ENCODE assay signal across 7 mouse cellular contexts in the genomic region with DNA sequence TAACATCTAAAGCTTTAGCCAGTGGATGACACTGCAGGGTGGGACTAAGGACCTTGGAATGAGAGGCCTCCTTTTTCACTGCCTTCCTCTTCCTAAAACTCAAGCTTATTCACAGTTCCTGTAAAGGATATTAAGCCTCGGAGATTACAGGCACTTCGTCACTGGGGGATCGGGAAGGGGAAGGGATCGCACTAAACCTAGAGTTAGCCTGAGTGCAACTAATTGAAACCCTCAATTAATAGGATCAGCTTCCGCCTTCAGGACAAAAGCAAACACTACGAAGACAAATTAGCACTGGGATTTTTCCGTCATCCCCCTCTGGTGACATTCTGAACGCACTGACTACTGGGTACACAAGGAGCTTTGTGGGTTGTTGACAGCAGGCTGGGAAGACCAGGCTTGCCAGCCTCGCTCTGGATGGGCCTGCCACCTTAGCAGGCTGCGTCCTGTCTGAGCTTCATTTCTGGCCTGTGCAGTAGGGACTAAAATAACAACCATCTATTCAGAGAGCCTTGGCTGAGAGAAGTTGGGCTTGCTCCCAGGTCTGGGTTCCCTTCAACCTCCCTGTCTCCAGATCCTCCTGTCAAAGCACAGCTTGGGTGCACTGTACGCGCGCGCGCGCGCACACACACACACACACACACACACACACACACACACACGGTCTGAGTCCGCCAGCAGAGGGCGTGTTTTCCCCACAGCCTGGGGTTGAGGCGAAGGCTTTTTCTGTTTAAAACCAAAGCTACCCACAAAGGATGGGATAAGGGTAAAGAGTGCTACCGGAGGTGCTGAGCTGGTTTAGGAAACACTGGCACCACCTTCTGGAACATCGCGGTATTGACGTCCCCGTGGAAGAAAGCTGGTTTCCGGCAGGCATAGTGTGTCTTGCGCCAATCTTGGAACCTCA.
DNase-seq lines count a peak whose midpoint lies in the region; ATAC-seq and TF ChIP-seq lines count a peak whose summit lies in the region.

No protein-coding gene starts in this region.

- H3K4me1 ChIP-seq in intestine, postnatal 0 days (replicated peaks; ENCODE audit: control insufficient read depth, insufficient read depth, low read length) = no peaks in the 10 kb centered on the region
- H3K4me1 ChIP-seq in midbrain, embryonic 12.5 days = peaks cover 9% of the 10 kb centered on the region

- peak; percentile 86 for ATAC-seq in granulocyte monocyte progenitor cell, adult 5-6 weeks (replicated peaks; ENCODE audit: poor library complexity, severe bottlenecking)
- peak; percentile 77 for ATAC-seq in intestine, postnatal 0 days
- peak; percentile 88 for ATAC-seq in midbrain, embryonic 12.5 days (ENCODE audit: low FRiP score, low read depth)

- intact Hi-C loops in left cerebral cortex, postnatal 36 days (cut with DNase I) = loop anchor here (1.0 kb wide), 1 partner anchor 145 kb away; no protein-coding TSS in a partner anchor

- H3K9ac ChIP-seq in intestine, postnatal 0 days (ENCODE audit: low read depth, low read length) = no peak overlapping the region
- no peak overlapping the region for H3K9ac ChIP-seq in midbrain, embryonic 12.5 days (replicated peaks)

- no peak overlapping the region for H3K4me3 ChIP-seq in intestine, postnatal 0 days (ENCODE audit: low read depth, low read length)
- H3K4me3 ChIP-seq in midbrain, embryonic 12.5 days = no peak overlapping the region

- H3K4me2 ChIP-seq in intestine, postnatal 0 days (replicated peaks; ENCODE audit: low read depth) = 0 out of 2 replicates have a peak overlapping the region, but pooled peaks have one; percentile 10
- H3K4me2 ChIP-seq in midbrain, embryonic 12.5 days (replicated peaks) = peak overlapping the region; percentile 40

- TF ChIP-seq CTCF in intestine, postnatal 0 days (IDR thresholded peaks at IDR 0.05; ENCODE audit: low read depth) = peak; percentile 91

- no peaks in the 10 kb centered on the region for H3K9me3 ChIP-seq in intestine, postnatal 0 days (ENCODE audit: control insufficient read depth)
- no peaks in the 10 kb centered on the region for H3K9me3 ChIP-seq in midbrain, embryonic 12.5 days

- 26% methylated on average over 28 of the region's 28 CpGs for WGBS in intestine, postnatal 0 days
- WGBS in midbrain, embryonic 12.5 days = 29% methylated on average over 28 of the region's 28 CpGs

- H3K27me3 ChIP-seq in intestine, postnatal 0 days (replicated peaks; ENCODE audit: control insufficient read depth, insufficient read depth, low read length) = peaks cover 13% of the 10 kb centered on the region; the same call in 1 of the 2 replicates
- H3K27me3 ChIP-seq in midbrain, embryonic 12.5 days = peaks cover 4% of the 10 kb centered on the region; the same call in 1 of the 2 replicates

- H3K27ac ChIP-seq in intestine, postnatal 0 days (ENCODE audit: low read depth, low read length) = no peak overlapping the region
- H3K27ac ChIP-seq in midbrain, embryonic 12.5 days (replicated peaks) = no peak overlapping the region

- no peaks in the 10 kb centered on the region for H3K36me3 ChIP-seq in intestine, postnatal 0 days (ENCODE audit: control insufficient read depth, insufficient read depth)
- no peaks in the 10 kb centered on the region for H3K36me3 ChIP-seq in midbrain, embryonic 12.5 days

- peak; percentile 79 for DNase-seq in adrenal gland, adult 2 months
- peak; percentile 72 for DNase-seq in embryo, embryonic 11.5 days (ENCODE audit: low read depth, low spot score)
- peak; percentile 80 to 83 for DNase-seq in left cerebral cortex, postnatal 36 days (ENCODE audit: low spot score in 2 of 2)
- peak; percentile 23 to 61 for DNase-seq in spleen, adult 18-20 months
